In genomic region chr10:67924030-67924429, GRCm38 (mm10) we compare ENCODE assay signal across 11 mouse cellular contexts. TPM values are rescaled to one million over a fixed set of nuclear protein-coding genes. Genes with fewer than 3 reads are reported as not detected.
DNase-seq lines count a peak whose midpoint lies in the region; TF ChIP-seq lines count a peak whose summit lies in the region.
"Had no signal": no experiment of that assay in that cellular context is flagged by ENCODE, and none has a peak within 500 bp of the region (broad histone marks: within the 10 kb centered on the region; RNA-seq: fewer than 3 reads in every experiment).

No protein-coding gene starts in this region.

- WGBS in lung, adult 2 months = 66% methylated on average over 7 of the region's 7 CpGs
- 58% methylated on average over 7 of the region's 7 CpGs for WGBS in limb, embryonic 10.5 days

- no peak for DNase-seq in lung, adult 2 months
- DNase-seq in lung, postnatal 14 days = no peak
- peak; percentile 35 for DNase-seq in ES-CJ7 (ENCODE audit: low read depth, low spot score)
- peak; percentile 35 for DNase-seq in thymus, postnatal 0 days (ENCODE audit: low spot score)
- DNase-seq in limb, embryonic 10.5 days (ENCODE audit: low spot score) = no peak
- no peak for DNase-seq in kidney, postnatal 10 days
- DNase-seq: heart, adult 11 months; retina, postnatal 1 day had no signal

- no peak overlapping the region for H3K4me3 ChIP-seq in lung, adult 2 months (replicated peaks; ENCODE audit: extremely low read depth, low read depth, low read length)
- H3K4me3 ChIP-seq in cortical plate, adult 2 months (ENCODE audit: insufficient read depth, low read length) = no peak overlapping the region
- no peak overlapping the region for H3K4me3 ChIP-seq in limb, embryonic 10.5 days
- H3K4me3 ChIP-seq: embryonic facial prominence, embryonic 12.5 days; stomach, embryonic 15.5 days had no signal

- peak; percentile 26 for TF ChIP-seq CTCF in lung, adult 2 months (IDR thresholded peaks at IDR 0.05; ENCODE audit: insufficient read depth, low read length)
- peak; percentile 30 for TF ChIP-seq CTCF in cortical plate, adult 2 months (IDR thresholded peaks at IDR 0.05; ENCODE audit: extremely low read depth, insufficient read depth, low read length)

- H3K36me3 ChIP-seq in limb, embryonic 10.5 days = no peaks in the 10 kb centered on the region
- H3K36me3 ChIP-seq: embryonic facial prominence, embryonic 12.5 days; stomach, embryonic 15.5 days had no signal

- H3K27me3 ChIP-seq in limb, embryonic 10.5 days (ENCODE audit: low read depth, poor library complexity, severe bottlenecking) = no peaks in the 10 kb centered on the region
- H3K27me3 ChIP-seq: embryonic facial prominence, embryonic 12.5 days; stomach, embryonic 15.5 days had no signal

- no peak for TF ChIP-seq POLR2A in lung, adult 2 months (IDR thresholded peaks at IDR 0.05; ENCODE audit: borderline replicate concordance, extremely low read depth, low read depth, low read length)
- no peak for TF ChIP-seq POLR2A in cortical plate, adult 2 months (IDR thresholded peaks at IDR 0.05; ENCODE audit: extremely low read depth, insufficient read depth, low read length)

- H3K9me3 ChIP-seq in limb, embryonic 10.5 days (replicated peaks) = no peaks in the 10 kb centered on the region
- H3K9me3 ChIP-seq: embryonic facial prominence, embryonic 12.5 days; stomach, embryonic 15.5 days had no signal

- H3K27ac ChIP-seq in cortical plate, adult 2 months (ENCODE audit: insufficient read depth, low read length) = no peak overlapping the region
- H3K27ac ChIP-seq in limb, embryonic 10.5 days = no peak overlapping the region
- H3K27ac ChIP-seq: embryonic facial prominence, embryonic 12.5 days; stomach, embryonic 15.5 days had no signal

- H3K4me1 ChIP-seq in lung, adult 2 months (ENCODE audit: control insufficient read depth, insufficient read depth, low read length) = no peaks in the 10 kb centered on the region
- H3K4me1 ChIP-seq in cortical plate, adult 2 months (ENCODE audit: control insufficient read depth, insufficient read depth, low read length) = no peaks in the 10 kb centered on the region
- no peaks in the 10 kb centered on the region for H3K4me1 ChIP-seq in limb, embryonic 10.5 days
- H3K4me1 ChIP-seq: embryonic facial prominence, embryonic 12.5 days; stomach, embryonic 15.5 days had no signal

RNA-seq across cellular contexts. Expression of gene Zfp365, which starts 11.6 kb away (rescaled TPM):
- polyA plus RNA-seq in lung, adult 2 months (2012; rRNA removed) = 5.0 and 5.1 TPM in 2 replicates
- 315 and 333 TPM in 2 replicates for polyA plus RNA-seq in cortical plate, adult 2 months (2012; rRNA removed)
- polyA plus RNA-seq in thymus, postnatal 0 days (2015; fragmentation: Nextera tagmentation; extraction: Ambion mirVana) = 0.90 and 1.0 TPM in 2 replicates
- polyA plus RNA-seq in limb, embryonic 10.5 days (2016; fragmentation: Nextera tagmentation; extraction: Ambion mirVana) = 1.2 and 1.9 TPM in 2 replicates

RNA-seq across cellular contexts. Expression of gene Rtkn2, which starts 55.3 kb away (rescaled TPM):
- 37.1 and 56.1 TPM in 2 replicates for polyA plus RNA-seq in lung, adult 2 months (2012; rRNA removed)
- 1.4 and 1.8 TPM in 2 replicates for polyA plus RNA-seq in cortical plate, adult 2 months (2012; rRNA removed)
- 13.6 and 16.0 TPM in 2 replicates for polyA plus RNA-seq in thymus, postnatal 0 days (2015; fragmentation: Nextera tagmentation; extraction: Ambion mirVana)
- 9.3 and 11.8 TPM in 2 replicates for polyA plus RNA-seq in limb, embryonic 10.5 days (2016; fragmentation: Nextera tagmentation; extraction: Ambion mirVana)

Comparison
In these comparisons a context has a peak if more than half of its experiments do, and no peak if none do; other contexts are left out.
1. DNase-seq: peak in ES-CJ7 (single experiment) and thymus, postnatal 0 days (single experiment); none in lung, adult 2 months (single experiment), lung, postnatal 14 days (single experiment), limb, embryonic 10.5 days (single experiment) and kidney, postnatal 10 days (single experiment).
2. RNA of gene Zfp365, which starts 11.6 kb away (polyA plus RNA-seq): 315 to 333 TPM in cortical plate, adult 2 months; 5.0 to 5.1 TPM in lung, adult 2 months, 1.2 to 1.9 TPM in limb, embryonic 10.5 days and 0.90 to 1.0 TPM in thymus, postnatal 0 days; every median in the first group is over 10 times any median in the second.